Mouse (Mus musculus) R1 (cell line): ENCODE data around the gene Klf2.

Experiments
- DNase-seq: peaks from one replicate; pipeline ENCODE4 v3.0.0-alpha.2; 2018; ENCODE audit warnings: low read depth, low spot score

The Klf2 gene

GRCm38 (mm10) chr8:72305210-72305905 is 13.5 kb upstream of the Klf2 start, which contains the start of gene Gm10282:
TSS of gene Gm10282 (minus strand) at chr8:72305260.
- DNase-seq, result no peak

GRCm38 (mm10) chr8:72306913-72307312 is 11.9 kb upstream of the Klf2 start:
- no peak for DNase-seq

GRCm38 (mm10) chr8:72308276-72308675 is 10.6 kb upstream of the Klf2 start:
- no peak for DNase-seq

GRCm38 (mm10) chr8:72310849-72311506 is 7.9 kb upstream of the Klf2 start:
- peak; percentile 80 for DNase-seq

GRCm38 (mm10) chr8:72312926-72313518 is 5.8 kb upstream of the Klf2 start:
- DNase-seq, result no peak

GRCm38 (mm10) chr8:72316053-72316695 is 2.7 kb upstream of the Klf2 start:
- peak; percentile 99 for DNase-seq

GRCm38 (mm10) chr8:72317741-72318301 is 1.0 kb upstream of the Klf2 start:
- DNase-seq, result no peak

- DNase-seq, result no peak
Measured at GRCm38 (mm10) chr8:72319397-72319796, 564 bp downstream of the Klf2 start.

GRCm38 (mm10) chr8:72319921-72320802 is 1.3 kb downstream of the Klf2 start:
- DNase-seq, result no peak

GRCm38 (mm10) chr8:72320803-72321583 is 2.2 kb downstream of the Klf2 start:
- DNase-seq, result no peak

GRCm38 (mm10) chr8:72321635-72322441 is 3.0 kb downstream of the Klf2 start:
- DNase-seq, result no peak

GRCm38 (mm10) chr8:72322471-72322889 is 3.6 kb downstream of the Klf2 start:
- no peak for DNase-seq

- DNase-seq, result no peak
Measured at GRCm38 (mm10) chr8:72323131-72323725, 4.4 kb downstream of the Klf2 start.

- DNase-seq, result no peak
Measured at GRCm38 (mm10) chr8:72324036-72324706, 5.3 kb downstream of the Klf2 start.

GRCm38 (mm10) chr8:72324708-72325107 is 5.9 kb downstream of the Klf2 start:
- DNase-seq, result no peak

- DNase-seq, result peak; percentile 67
Measured at GRCm38 (mm10) chr8:72329116-72329515, 10.3 kb downstream of the Klf2 start.

- DNase-seq, result no peak
Measured at GRCm38 (mm10) chr8:72330806-72331516, 12.1 kb downstream of the Klf2 start.

- no peak for DNase-seq
Measured at GRCm38 (mm10) chr8:72331631-72332030, 12.8 kb downstream of the Klf2 start.
